Mouse (Mus musculus) cerebellum, adult 18-20 months (tissue): ENCODE results near the gene Lmnb2.

Source experiments
- DNase-seq, 2 experiments: peaks; one replicate each; pipeline ENCODE4 v3.0.0; 2021

The Lmnb2 gene

DNA sequence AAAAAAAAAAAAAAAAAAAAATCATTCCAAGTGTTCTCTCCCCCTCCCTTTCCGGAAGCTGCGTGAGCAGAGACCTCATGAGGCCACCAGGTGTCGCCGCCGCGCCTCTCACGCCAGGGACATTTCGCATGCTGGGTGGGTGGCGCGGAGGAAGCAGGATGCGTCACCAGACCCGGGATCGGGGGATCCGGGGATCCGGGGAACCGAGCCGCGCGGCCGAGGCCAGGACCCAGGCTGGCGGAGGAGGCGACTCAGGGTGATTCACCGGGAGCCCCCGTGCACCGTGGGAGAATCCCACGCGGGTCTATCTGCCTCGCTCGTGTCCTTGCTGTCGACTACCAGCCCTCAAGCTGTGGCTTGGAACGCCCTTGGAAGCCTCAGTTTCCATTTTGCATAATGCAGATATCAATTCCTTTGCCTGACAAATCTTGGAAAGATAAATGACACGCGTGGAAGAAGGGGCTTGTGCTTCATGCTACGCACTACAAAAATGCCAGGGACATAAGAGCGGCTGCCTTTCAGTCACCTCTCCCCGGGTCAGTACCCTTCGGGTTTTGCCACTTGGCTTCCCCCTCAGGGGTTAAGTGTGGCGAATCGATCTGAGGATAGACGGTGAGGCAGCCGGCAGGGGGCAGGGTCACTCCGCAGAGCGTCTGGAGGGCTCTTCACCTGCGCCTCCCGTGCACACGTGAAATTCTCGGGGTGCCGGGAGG lies 10.7 kb upstream of the Lmnb2 start:
- peak; percentile 93 to 97 for DNase-seq

DNA sequence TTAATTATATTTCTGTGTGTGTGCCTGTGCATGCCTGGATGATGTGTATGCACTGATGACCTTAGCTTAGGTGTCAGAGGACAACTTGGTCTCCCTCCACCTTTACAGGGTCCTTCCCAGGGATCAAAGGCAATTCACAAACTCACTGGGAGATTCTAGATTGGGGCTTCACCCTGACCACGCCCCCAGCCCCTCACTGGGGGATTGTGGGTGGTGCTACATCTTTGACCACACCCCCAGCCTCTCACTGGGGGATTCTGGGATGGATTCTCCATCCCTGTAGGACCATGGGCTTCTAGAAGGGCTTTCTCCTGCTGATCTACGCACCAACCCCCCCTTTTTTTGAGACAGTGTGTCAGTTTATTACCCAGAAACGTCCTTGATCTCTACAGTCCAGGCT lies 7.4 kb upstream of the Lmnb2 start:
- DNase-seq = no peak

DNA sequence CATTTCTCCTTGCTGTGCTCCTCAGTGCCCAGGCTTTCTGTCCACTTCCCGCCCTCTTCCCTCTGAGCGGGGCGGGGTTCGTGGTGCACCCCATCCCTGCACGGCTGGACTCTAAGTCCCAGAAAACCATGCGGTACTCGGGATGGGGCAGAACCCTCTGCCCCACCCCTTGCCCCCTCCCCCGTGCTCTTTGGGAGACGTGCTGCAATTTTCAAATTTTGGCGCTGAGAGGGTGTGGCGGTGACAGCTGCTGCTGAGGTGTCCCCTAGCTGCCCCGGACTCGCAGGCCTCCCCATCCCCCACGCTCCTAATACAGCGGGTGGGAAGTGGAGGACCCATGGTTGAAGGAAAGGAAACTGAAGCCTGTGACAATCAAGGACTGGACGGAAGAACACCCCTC lies 3.9 kb upstream of the Lmnb2 start:
- peak in 1 of 2 experiments; percentile 7 for DNase-seq

DNA sequence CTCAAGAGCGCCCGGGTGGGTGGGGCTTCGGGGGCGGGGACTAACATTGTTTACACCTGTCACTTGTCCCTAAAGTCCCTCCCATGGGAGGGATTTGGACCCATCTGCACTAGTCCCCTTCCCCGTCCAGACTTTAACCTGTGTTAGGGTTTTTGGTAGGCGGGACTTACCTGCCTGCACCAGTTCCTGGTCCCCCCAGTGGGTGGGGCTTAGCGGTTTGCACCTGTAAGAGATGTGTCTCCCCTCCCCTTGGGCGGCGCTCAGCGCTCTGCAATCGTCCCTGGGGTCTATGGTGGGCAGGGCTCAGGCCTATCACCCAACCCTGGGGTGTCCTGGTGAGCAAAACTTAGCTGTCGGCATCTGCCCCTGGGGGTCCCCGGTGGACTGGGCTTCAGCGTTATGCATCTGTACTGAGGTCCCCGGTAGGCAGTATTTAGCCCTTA lies 688 bp downstream of the Lmnb2 start:
- peak in 1 of 2 experiments; percentile 42 for DNase-seq

DNA sequence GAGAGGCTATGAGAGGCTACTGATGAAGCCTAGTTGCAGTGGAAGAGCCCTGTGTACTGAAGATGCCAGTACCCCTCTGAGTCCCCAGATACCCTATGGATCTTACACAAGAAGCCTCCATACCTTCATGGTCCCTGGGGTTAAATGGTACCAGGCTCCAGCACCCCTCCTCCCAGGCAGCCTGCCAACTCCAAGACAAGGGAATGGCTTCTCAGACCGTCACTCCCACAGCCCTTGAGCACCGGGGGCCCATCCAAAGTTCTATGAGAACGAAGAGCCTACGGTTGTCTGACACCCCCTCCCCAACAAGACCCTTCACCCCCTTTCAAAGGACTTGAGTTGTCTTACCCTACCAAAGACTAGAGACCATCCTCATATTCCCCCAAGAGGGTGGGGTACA lies 2.3 kb downstream of the Lmnb2 start:
- no peak for DNase-seq

DNA sequence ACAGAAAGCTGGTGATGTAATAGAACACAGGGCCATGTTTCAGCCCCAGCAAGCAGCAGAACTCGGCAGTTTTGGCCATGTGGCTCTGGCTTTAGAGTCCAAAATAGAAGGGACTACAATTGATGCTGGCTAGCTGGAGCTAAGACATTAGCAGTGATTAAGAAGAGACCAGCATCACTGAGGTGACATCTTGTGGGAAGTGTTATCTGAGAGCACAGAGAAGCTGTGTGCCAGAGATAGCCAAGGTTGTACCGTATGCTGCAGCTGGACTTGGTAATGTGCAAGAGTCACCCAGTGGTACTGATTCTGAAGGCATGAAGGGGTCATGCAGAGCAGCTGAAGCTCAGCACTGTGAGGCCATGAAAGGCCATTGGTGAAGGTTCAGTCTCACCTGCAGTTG lies 2.8 kb downstream of the Lmnb2 start:
- DNase-seq = no peak

DNA sequence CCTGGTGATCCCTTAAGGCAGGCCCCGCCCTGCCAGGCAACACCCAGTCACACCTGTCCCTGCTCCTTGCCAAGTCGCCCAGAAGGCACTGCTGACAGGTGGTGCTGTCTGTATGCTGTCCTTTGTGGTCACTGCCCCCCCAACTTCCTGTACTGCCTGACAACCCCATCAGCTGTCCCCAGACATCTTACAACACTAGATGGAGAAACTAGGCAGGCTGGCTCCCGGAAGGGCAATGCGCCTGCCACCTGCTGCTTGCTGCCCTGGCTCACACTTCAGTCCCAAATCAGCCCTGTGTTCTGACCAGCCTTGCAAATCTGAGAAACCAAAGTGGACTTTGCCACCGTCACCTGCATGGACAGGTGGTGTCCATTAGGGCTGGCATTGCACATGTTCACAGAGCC lies 3.8 kb downstream of the Lmnb2 start:
- DNase-seq = peak; percentile 79 to 86

DNA sequence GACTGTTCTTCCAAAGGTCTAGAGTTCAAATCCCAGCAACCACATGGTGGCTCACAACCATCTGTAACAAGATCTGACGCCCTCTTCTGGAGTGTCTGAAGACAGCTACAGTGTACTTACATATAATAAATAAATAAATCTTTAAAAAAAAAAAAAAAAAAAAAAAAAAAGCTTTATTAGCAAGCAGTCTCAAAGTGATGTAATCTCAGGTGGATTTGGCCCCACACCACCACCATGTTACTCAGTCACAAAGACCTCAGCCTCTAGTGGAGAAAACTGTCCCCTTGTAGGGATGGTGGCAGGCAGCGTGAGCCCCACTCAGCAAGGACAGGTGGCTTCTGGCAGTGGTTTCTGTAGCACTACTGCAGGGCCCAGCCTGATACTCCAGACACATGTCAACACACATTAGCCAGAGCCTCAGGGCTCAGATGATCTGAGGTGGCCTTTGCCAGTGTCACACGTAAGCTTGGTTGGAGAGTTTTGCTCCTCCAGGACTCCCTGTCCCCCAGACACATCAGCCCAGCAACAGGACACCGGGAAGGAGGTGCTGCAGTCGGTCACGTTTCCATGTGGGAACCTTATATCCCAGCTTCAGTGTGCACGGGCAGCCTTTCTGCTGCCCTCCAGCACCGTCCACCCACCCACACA lies 4.6 kb downstream of the Lmnb2 start:
- DNase-seq = no peak

DNA sequence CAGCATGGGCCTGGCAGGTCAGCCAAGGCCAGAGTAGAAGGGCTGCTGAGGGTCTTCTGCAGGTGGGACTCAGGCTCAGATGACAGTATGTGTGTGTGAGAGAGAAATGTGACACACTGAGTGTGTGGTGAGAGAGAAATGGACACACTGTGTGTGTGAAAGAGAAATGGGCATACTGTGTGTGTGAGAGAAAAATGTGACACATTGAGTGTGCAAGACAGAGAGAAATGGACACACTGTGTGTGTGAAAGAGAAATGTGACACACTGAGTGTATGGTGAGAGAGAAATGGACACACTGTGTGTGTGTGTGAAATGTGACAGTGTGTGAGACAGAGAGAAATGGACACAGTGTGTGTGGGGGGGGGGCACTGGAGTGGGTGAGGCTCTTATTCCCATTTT lies 6.2 kb downstream of the Lmnb2 start:
- DNase-seq = no peak

DNA sequence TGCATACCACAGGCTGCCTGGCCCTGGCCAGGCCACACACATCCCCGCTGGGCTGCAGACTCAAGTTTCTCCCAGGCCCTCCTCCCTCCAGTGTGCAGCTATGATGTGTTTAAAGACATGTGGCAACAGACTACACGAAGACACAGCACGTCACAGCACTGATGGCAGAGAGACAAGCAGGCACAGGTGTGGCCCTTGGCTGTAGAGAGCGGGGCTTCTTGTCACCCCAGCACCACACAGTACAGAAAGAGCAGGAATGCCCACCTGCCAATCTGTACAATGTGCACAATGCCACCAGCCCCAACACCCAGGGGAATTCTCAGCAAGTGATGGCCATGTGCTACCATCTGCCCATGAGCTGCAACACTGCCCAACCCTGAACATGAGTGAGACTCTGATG lies 6.7 kb downstream of the Lmnb2 start:
- no peak for DNase-seq

DNA sequence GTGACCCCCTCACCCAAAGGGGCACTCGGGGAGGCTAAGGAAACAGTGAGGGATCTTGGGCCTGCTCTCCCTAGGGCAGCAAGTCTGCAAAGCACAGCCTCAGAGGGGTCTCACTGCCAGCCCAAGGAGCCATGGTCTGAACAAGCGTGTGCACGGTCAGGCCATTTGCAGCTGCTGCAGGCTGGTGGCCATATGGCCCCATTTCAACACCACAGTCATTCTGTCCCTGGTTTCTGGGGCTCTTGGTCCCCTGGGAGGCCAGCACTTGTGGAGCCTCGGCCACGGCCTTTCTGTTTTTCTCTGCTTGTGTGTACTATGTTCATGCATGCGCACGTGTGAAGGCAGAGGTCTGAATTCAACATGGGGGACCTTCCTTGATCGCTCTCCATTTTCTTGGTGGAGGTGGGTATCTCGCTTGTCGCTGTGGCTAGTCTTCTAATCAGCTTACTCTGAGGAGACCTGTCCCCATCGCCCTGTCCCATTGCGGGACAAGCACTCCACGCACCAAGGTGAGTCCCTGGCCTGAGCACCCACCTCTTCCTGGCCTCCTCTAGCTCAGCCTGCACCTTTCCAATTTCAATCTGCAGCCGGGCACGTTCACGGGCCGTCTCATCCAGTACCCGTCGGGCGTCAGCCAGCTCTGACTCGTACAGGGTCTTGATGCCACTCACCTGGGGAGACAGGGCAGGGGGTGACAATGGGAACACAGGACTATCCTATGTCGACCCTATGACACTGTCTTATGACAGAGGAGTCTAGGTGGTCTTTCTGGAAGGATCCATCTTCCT lies 8.5 kb downstream of the Lmnb2 start:
- DNase-seq = no peak

DNA sequence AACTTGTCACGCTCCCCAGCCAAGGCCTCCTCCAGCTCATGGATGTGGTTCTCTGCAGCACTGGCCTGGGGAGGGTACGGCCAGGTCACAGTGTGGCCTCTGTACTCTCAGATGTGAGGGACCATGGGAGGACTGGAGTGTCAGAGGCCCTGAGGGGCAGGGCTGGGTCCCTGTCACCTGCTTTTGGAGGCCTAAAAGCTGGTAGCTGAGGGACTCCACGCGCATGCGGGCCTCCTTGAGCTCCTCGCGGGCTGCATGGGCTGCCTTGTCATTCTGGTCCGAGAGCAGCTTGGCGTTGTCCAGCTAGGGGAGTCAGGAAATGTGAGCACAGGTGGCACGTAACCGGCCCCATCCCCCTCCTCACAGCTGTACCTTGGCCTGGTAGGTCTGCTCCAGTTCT lies 13.3 kb downstream of the Lmnb2 start:
- no peak for DNase-seq

DNA sequence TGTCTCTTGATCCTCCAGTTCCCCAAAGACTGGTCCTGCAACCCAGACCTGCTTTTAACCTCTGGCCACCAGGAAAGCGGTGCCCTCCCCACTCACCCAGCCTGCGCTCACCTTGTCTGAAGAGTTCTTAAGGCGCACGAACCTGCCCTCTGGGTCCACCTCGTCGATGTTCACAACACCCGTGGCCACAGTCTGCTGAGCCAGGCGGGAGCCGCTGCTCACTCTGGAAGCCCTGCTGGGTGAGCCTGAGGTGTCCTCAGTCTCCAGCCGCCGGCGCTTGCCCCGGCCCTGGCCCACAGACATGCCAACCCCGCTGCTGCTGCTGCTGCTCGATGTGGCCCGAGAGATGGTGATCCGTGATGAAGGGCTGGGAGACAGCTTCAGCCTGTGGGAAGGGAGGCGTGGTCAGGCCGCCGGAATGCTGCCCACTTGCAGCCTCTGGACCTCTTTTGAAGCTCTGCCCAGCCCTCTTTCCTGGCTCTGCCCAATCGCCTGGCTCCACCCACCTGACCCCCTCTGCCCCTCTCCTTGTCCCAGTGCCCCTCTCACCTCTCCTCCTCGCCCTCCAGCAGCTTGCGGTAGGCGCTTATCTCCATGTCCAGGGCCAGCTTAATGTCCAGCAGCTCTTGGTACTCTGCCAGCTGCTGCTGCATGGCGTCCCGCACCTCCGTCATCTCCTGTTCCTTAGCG lies 13.9 kb downstream of the Lmnb2 start:
- no peak for DNase-seq

DNA sequence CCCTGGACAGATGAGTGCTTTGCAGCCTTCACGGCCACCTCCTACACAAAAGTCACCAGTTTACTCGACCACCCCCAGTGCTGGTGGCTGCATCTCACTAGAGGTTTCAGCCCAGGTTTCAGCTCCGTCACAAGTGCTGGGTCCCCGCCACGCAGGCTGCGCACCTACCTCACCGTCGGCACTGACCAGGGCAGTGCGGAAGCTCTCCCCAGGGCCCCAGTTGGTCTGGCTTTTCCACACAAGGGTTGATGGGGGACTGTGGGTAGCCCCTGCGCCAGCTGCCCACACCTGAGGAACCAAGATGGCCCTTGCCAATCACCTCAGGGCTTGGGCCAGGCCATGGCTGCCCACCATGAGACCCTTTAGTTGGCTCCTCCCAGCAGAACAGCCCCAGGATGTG lies 14.8 kb downstream of the Lmnb2 start:
- no peak for DNase-seq

DNA sequence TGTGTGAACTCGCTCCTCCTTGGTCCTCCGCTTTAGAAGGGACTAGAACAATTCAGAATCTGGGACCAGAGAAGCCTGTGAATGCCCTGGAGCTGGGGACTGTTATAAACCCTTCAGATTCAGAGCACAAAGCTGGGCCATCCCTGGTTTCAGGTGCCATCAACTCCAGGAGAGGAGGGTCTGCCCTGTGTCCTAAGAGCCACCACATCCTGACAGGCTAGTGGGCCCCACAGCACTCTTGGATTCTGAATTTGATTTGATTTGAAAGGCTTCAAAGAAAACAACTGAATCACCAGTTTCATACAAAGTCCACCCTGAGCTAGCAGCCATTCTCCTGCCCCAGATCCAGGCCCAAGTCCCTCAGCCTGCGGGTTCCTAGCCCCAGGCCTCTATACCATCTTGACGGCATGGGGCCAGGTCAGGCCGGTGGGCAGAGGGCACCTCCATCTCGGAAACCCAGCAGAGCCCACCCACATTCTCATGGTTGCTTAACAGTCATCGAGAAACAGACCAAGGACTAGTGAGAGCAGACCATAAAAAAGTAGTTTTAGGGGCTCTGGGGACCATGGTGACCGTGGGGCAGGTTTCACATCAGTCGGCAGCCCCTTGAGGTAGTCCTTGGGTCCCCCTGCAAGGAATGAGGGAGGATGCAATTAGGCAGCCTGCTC lies 15.6 kb downstream of the Lmnb2 start:
- DNase-seq = no peak

DNA sequence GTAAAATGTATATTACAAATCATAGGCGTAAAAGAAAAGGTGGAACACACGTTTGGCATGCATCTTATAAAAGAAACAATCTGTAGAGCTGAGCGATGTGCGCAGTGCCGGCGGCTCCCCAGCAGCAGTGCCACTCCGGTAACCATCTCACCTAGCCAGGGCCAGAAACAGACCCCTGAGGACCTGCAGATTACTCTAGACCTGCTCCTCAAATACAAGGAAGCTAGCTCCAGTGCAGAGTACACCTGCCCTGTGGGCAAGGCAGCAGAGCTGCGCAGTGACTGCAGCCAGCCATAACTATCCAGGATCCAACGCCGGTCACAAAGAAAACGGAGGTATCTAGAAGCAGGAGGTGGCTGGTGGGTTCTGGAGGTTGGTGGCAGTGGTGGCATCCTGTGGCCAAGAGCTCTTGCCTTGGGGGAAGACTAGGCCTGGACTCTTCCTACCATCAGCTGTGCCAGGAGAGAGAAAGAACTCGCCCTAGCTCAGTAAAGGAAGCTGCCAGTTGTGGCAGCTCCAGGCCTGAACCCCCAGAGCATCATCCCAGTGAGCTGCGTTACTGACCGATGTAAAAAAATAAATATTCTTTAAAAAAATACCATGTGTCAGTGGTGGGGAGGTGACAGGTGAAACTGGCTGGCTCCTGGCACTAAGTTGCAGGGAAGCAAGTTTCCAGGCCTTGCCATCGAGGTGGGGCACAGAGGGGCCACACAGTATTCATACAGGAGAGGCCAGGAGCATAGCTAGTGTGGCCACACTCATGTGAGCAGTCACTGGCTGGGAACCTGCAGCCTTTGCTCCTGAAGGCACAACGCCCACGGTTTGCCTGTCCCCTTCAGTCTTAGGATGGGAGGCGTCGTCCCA lies 16.4 kb downstream of the Lmnb2 start:
- peak in 1 of 2 experiments; percentile 42 for DNase-seq

DNA sequence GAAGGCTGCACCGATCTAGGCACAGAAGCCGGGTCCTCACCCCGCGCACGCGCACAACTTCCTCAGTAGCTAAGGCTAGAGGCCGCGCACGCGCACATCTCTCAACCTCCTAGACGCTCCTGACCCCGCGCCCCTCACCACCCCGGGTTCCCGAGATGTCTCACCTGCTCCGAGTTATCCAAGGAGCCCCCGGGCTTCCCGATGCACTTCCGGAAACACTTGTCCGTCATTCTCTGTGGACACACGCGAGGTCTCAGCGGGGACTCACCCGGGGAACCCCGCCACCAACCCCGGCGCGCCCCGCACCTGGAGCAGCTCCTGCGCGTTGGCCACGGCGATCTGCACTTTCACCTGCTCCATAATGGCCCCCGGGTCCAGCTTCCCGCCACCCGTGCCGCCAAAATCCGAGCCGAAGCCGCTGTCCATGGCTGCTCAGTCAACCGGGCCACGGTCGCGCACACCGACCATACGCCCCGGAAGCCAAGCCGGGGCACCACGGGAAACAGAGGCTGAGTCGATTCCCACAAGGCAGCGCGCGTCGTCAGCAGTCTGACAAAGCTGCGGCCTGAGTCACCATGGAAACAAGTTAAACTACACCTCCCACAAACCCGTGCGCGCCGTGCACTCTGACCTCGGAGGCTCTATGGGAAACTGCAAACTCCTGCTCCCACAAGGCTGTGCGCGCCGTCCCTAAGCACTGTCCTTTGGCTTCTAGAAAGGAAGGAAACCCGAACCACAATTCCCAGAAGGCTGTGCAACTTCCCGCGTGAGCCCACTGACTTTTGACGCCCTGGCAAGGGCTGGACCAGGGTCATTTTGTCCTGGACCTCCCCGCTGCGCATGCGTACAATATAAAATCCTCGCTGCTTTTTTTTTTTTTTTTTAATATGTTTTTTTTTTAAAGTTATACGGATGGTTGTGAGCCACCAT lies 17.5 kb downstream of the Lmnb2 start, which contains the start of gene Timm13:
Gene Timm13 (minus strand): TSS at position 652 of the 930 bp plus-strand sequence.
- peak; percentile 97 to 100 for DNase-seq

DNA sequence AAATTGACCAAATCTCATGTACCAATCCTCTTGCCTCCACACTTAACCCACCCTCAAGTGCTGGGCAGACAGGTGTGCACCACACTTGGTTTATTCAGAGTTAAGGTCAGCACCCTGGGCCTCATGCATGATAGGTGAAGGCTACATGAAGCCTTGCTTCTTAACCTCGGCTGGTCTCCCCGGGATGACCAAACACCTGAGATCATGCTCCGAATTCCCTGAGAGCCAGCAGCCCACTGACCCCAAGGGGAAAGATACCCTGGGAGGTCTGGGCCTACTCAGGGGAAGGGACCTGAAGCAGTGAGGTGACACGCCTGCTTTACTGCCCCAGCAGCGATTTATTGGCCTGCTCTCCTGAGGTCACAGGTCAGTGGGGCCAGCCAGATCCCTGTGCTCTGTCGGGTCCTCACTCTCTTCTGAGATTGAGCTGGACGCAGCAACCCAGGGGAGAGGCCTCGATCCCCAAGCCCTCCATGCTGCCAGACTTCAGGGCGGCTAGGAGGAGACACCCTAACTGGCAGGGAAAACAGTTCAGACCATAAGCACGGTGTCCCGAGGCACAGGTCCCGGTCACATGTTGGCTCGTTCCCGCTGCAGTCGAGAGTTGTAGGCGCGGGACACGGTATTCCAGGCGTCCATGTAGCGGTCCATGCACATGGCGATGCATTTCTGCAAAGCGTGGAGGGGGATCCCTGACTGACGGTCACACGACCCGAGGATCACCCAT lies 18.3 kb downstream of the Lmnb2 start:
- DNase-seq = peak; percentile 38 to 40

DNA sequence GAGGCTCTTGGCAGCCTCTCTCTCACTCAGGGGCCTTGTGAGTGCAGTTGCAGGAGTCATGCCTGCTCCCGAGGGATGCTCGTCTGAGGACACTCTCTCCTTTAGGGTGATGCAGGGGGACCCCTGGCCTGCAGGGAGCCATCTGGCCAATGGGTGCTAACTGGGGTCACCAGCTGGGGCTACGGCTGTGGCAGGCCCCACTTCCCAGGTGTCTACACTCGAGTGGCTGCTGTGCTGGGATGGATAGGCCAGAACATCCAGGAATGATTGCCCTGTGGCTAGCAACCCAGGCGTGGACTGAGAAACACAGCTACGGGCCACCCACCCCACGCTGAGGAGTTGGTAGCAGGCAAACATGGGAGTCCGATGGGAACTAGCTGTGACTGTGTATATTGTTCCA lies 19.0 kb downstream of the Lmnb2 start:
- no peak for DNase-seq
